Mouse (Mus musculus): ENCODE measurements at regions not wholly inside any gene's neighbourhood (a gene's known extent, or its start where the extent isn't known, plus 50 kb on each side); places are given as distances from the start of the nearest gene placed in this dataset.

- TF ChIP-seq CTCF (IDR thresholded peaks at IDR 0.05; ENCODE audit: low read depth, low read length) (no peak), POLR2A (IDR thresholded peaks at IDR 0.05; ENCODE audit: insufficient read depth, low read length) (no peak)
These were observed 1114.9 kb upstream of the 1700009N14Rik start for GRCm38 (mm10) chr4:38335156-38335555.
